In the genomic region with DNA sequence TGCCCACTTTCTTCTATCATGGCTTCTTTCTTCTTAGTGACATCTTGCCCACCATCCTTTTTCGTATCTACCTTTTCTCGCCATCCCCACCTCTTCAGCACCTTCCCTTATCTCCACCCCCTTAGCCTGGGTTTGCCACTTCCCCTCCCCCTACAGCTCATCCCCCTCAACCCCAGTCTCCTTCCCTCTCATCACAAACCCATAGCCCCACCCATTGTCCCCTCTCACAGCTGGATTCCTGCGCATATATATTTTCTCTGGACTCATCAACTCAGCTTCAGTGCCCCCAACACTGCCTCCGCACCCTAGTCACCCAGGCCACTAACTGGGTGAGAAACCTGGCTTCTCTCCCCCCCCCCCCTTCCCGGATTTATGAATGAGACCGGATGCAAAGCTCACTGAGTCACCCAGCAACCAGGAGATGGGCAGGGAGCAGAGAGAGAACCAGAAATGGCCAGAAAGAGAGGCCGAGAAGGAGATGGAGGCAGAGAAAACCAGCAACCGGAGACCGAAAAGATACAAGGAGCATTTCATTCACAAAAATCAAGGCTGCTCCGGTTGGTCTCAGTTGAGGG, we compare ENCODE assay signal across 8 mouse cellular contexts. TPM values are rescaled to one million over a fixed set of nuclear protein-coding genes. Genes with fewer than 3 reads are reported as not detected.
DNase-seq lines count a peak whose midpoint lies in the region; ATAC-seq and TF ChIP-seq lines count a peak whose summit lies in the region.

No protein-coding gene starts in this region.

- peaks cover 45% of the 10 kb centered on the region for H3K27me3 ChIP-seq in heart, postnatal 0 days (ENCODE audit: control insufficient read depth, insufficient read depth, low read length)
- H3K27me3 ChIP-seq in hindbrain, embryonic 14.5 days (ENCODE audit: control insufficient read depth, insufficient read depth, low read length): peaks cover 28% of the 10 kb centered on the region
- peaks cover 28% of the 10 kb centered on the region for H3K27me3 ChIP-seq in neural tube, embryonic 11.5 days (ENCODE audit: control insufficient read depth, insufficient read depth, low read length)

- no peak for TF ChIP-seq CTCF in heart, postnatal 0 days (IDR thresholded peaks at IDR 0.05; ENCODE audit: low read depth)

- intact Hi-C loops in heart, postnatal 36 days (cut with DNase I): no loop called here
- intact Hi-C loops in gastrocnemius, postnatal 14 days (cut with DNase I; ENCODE audit: low total_unique reads): no loop called here
- intact Hi-C loops in left cerebral cortex, postnatal 36 days (cut with DNase I): no loop called here

- DNase-seq in heart, postnatal 0 days (ENCODE audit: low spot score): no peak
- DNase-seq in heart, postnatal 36 days: no peak
- peak; percentile 52 for DNase-seq in R1 (ENCODE audit: low read depth, low spot score)
- DNase-seq in hindbrain, embryonic 14.5 days (ENCODE audit: low spot score): no peak
- DNase-seq in neural tube, embryonic 11.5 days (ENCODE audit: low spot score): no peak
- DNase-seq in gastrocnemius, postnatal 14 days: no peak
- no peak for DNase-seq in right cerebral cortex, postnatal 36 days (ENCODE audit: low spot score in 2 of 2)
- DNase-seq in left cerebral cortex, postnatal 36 days (ENCODE audit: low spot score in 2 of 2): no peak

- no peaks in the 10 kb centered on the region for H3K9me3 ChIP-seq in heart, postnatal 0 days (replicated peaks; ENCODE audit: control insufficient read depth, low read length)
- no peaks in the 10 kb centered on the region for H3K9me3 ChIP-seq in hindbrain, embryonic 14.5 days (ENCODE audit: control insufficient read depth, low read length)
- no peaks in the 10 kb centered on the region for H3K9me3 ChIP-seq in neural tube, embryonic 11.5 days (ENCODE audit: control insufficient read depth, low read length)

- H3K4me3 ChIP-seq in heart, postnatal 0 days (ENCODE audit: low read depth, low read length): peak overlapping the region; percentile 59
- peak overlapping the region; percentile 47 for H3K4me3 ChIP-seq in hindbrain, embryonic 14.5 days (replicated peaks; ENCODE audit: low read length)
- H3K4me3 ChIP-seq in neural tube, embryonic 11.5 days (ENCODE audit: low read depth, low read length): peak overlapping the region; percentile 60

- peak overlapping the region; percentile 66 for H3K4me2 ChIP-seq in heart, postnatal 0 days (ENCODE audit: low read depth, low read length)
- peak overlapping the region; percentile 57 for H3K4me2 ChIP-seq in hindbrain, embryonic 14.5 days (replicated peaks)
- H3K4me2 ChIP-seq in neural tube, embryonic 11.5 days (ENCODE audit: low read depth): peak overlapping the region; percentile 67

- peaks cover 16% of the 10 kb centered on the region for H3K4me1 ChIP-seq in heart, postnatal 0 days (ENCODE audit: control insufficient read depth, insufficient read depth)
- H3K4me1 ChIP-seq in hindbrain, embryonic 14.5 days (replicated peaks; ENCODE audit: control insufficient read depth, insufficient read depth, low read length): peaks cover 22% of the 10 kb centered on the region
- peaks cover 16% of the 10 kb centered on the region for H3K4me1 ChIP-seq in neural tube, embryonic 11.5 days (ENCODE audit: control insufficient read depth, insufficient read depth, low read length)

- no peak for TF ChIP-seq EP300 in heart, postnatal 0 days (IDR thresholded peaks at IDR 0.05; ENCODE audit: low read depth)

- H3K36me3 ChIP-seq in heart, postnatal 0 days (replicated peaks; ENCODE audit: control insufficient read depth, insufficient read depth, low read length): 0 out of 2 replicates have a peak, but pooled peaks cover under 1% of the 10 kb centered on the region
- H3K36me3 ChIP-seq in hindbrain, embryonic 14.5 days (replicated peaks; ENCODE audit: control insufficient read depth, insufficient read depth): peaks cover 22% of the 10 kb centered on the region
- H3K36me3 ChIP-seq in neural tube, embryonic 11.5 days (ENCODE audit: control insufficient read depth, insufficient read depth, low read length): no peaks in the 10 kb centered on the region

- H3K9ac ChIP-seq in heart, postnatal 0 days (replicated peaks; ENCODE audit: low read depth, low read length): no peak overlapping the region
- peak overlapping the region; percentile 57 for H3K9ac ChIP-seq in hindbrain, embryonic 14.5 days
- peak overlapping the region; percentile 68 for H3K9ac ChIP-seq in neural tube, embryonic 11.5 days (ENCODE audit: low read length)

- 10% methylated on average over 10 of the region's 10 CpGs for WGBS in heart, postnatal 0 days
- WGBS in hindbrain, embryonic 14.5 days: 3% methylated on average over 10 of the region's 10 CpGs
- WGBS in neural tube, embryonic 11.5 days: 2% methylated on average over 10 of the region's 10 CpGs

- ATAC-seq in heart, postnatal 0 days (ENCODE audit: insufficient read depth, low read depth): no peak
- no peak for ATAC-seq in hindbrain, embryonic 14.5 days (ENCODE audit: low FRiP score)
- no peak for ATAC-seq in neural tube, embryonic 11.5 days (ENCODE audit: insufficient read depth, low FRiP score, low TSS enrichment)

- no peak overlapping the region for H3K27ac ChIP-seq in heart, postnatal 0 days (ENCODE audit: low read depth)
- H3K27ac ChIP-seq in hindbrain, embryonic 14.5 days: peak overlapping the region; percentile 72
- no peak overlapping the region for H3K27ac ChIP-seq in neural tube, embryonic 11.5 days (ENCODE audit: low read depth, low read length)

RNA-seq across cellular contexts. Expression of gene Ggn, which starts 1.8 kb away (rescaled TPM):
- 0.23 TPM in 1 of 2 replicates, not detected in the other for total RNA-seq in heart, postnatal 0 days (2014; rRNA removed; ENCODE audit: low replicate concordance)
- polyA plus RNA-seq in heart, postnatal 0 days (2015; fragmentation: Nextera tagmentation; extraction: Ambion mirVana): 0.14 and 0.26 TPM in 2 replicates
- under 1 TPM; 0.19 to 0.31 TPM for total RNA-seq in heart, postnatal 36 days (2021)
- polyA plus RNA-seq in hindbrain, embryonic 14.5 days (2014; fragmentation: Nextera tagmentation; extraction: Ambion mirVana): 0.36 and 1.0 TPM in 2 replicates
- 0.34 and 0.46 TPM in 2 replicates for polyA plus RNA-seq in neural tube, embryonic 11.5 days (2014; fragmentation: Nextera tagmentation; extraction: Ambion mirVana)
- under 1 TPM; 0.35 to 0.38 TPM for total RNA-seq in gastrocnemius, postnatal 14 days (2021)
- total RNA-seq in left cerebral cortex, postnatal 36 days (2021): 1 to 10 TPM in 1 of 2 experiments, under 1 TPM in 1; 0.88 to 1.4 TPM

RNA-seq across cellular contexts. Expression of gene Spred3, which starts 2.0 kb away (rescaled TPM):
- total RNA-seq in heart, postnatal 0 days (2014; rRNA removed; ENCODE audit: low replicate concordance): 2.7 and 4.7 TPM in 2 replicates
- polyA plus RNA-seq in heart, postnatal 0 days (2015; fragmentation: Nextera tagmentation; extraction: Ambion mirVana): 0.80 and 1.00 TPM in 2 replicates
- under 1 TPM; 0.44 to 0.89 TPM for total RNA-seq in heart, postnatal 36 days (2021)
- polyA plus RNA-seq in hindbrain, embryonic 14.5 days (2014; fragmentation: Nextera tagmentation; extraction: Ambion mirVana): 10.3 and 10.5 TPM in 2 replicates
- 5.6 and 6.5 TPM in 2 replicates for polyA plus RNA-seq in neural tube, embryonic 11.5 days (2014; fragmentation: Nextera tagmentation; extraction: Ambion mirVana)
- 1 to 10 TPM in 1 of 2 experiments, under 1 TPM in 1; 0.78 to 1.8 TPM for total RNA-seq in gastrocnemius, postnatal 14 days (2021)
- 10 to 100 TPM; 41.8 to 62.4 TPM for total RNA-seq in left cerebral cortex, postnatal 36 days (2021)

RNA-seq across cellular contexts. Expression of gene Fam98c, which starts 12.2 kb away (rescaled TPM):
- 24.5 and 28.1 TPM in 2 replicates for total RNA-seq in heart, postnatal 0 days (2014; rRNA removed; ENCODE audit: low replicate concordance)
- polyA plus RNA-seq in heart, postnatal 0 days (2015; fragmentation: Nextera tagmentation; extraction: Ambion mirVana): 23.1 and 23.2 TPM in 2 replicates
- total RNA-seq in heart, postnatal 36 days (2021): 10 to 100 TPM; 10.6 to 12.0 TPM
- polyA plus RNA-seq in hindbrain, embryonic 14.5 days (2014; fragmentation: Nextera tagmentation; extraction: Ambion mirVana): 25.8 and 32.8 TPM in 2 replicates
- polyA plus RNA-seq in neural tube, embryonic 11.5 days (2014; fragmentation: Nextera tagmentation; extraction: Ambion mirVana): 17.2 and 19.1 TPM in 2 replicates
- total RNA-seq in gastrocnemius, postnatal 14 days (2021): 10 to 100 TPM; 12.3 to 13.0 TPM
- total RNA-seq in left cerebral cortex, postnatal 36 days (2021): 10 to 100 TPM; 35.3 to 40.3 TPM

RNA-seq across cellular contexts. Expression of gene Psmd8, which starts 12.3 kb away (rescaled TPM):
- total RNA-seq in heart, postnatal 0 days (2014; rRNA removed; ENCODE audit: low replicate concordance): 296 and 383 TPM in 2 replicates
- polyA plus RNA-seq in heart, postnatal 0 days (2015; fragmentation: Nextera tagmentation; extraction: Ambion mirVana): 250 and 255 TPM in 2 replicates
- 100 to 1,000 TPM; 130 to 132 TPM for total RNA-seq in heart, postnatal 36 days (2021)
- polyA plus RNA-seq in hindbrain, embryonic 14.5 days (2014; fragmentation: Nextera tagmentation; extraction: Ambion mirVana): 295 and 302 TPM in 2 replicates
- 321 and 325 TPM in 2 replicates for polyA plus RNA-seq in neural tube, embryonic 11.5 days (2014; fragmentation: Nextera tagmentation; extraction: Ambion mirVana)
- 100 to 1,000 TPM; 171 to 188 TPM for total RNA-seq in gastrocnemius, postnatal 14 days (2021)
- 100 to 1,000 TPM; 126 to 136 TPM for total RNA-seq in left cerebral cortex, postnatal 36 days (2021)

RNA-seq across cellular contexts. Expression of gene Rasgrp4, which starts 33.6 kb away (rescaled TPM):
- total RNA-seq in heart, postnatal 0 days (2014; rRNA removed; ENCODE audit: low replicate concordance): 0.19 and 1.9 TPM in 2 replicates
- 0.18 and 0.79 TPM in 2 replicates for polyA plus RNA-seq in heart, postnatal 0 days (2015; fragmentation: Nextera tagmentation; extraction: Ambion mirVana)
- 1 to 10 TPM; 1.4 to 1.5 TPM for total RNA-seq in heart, postnatal 36 days (2021)
- polyA plus RNA-seq in hindbrain, embryonic 14.5 days (2014; fragmentation: Nextera tagmentation; extraction: Ambion mirVana): 0.91 and 1.1 TPM in 2 replicates
- polyA plus RNA-seq in neural tube, embryonic 11.5 days (2014; fragmentation: Nextera tagmentation; extraction: Ambion mirVana): 0.76 and 0.82 TPM in 2 replicates
- under 1 TPM; 0.73 to 0.82 TPM for total RNA-seq in gastrocnemius, postnatal 14 days (2021)
- 1 to 10 TPM in 1 of 2 experiments, under 1 TPM in 1; 0.89 to 2.5 TPM for total RNA-seq in left cerebral cortex, postnatal 36 days (2021)
